Mouse (Mus musculus): ENCODE data around the gene Lzts2. TPM values are rescaled to one million over a fixed set of nuclear protein-coding genes. Genes with fewer than 3 reads are reported as not detected.

Gene Lzts2
- polyA plus RNA-seq, 1 experiment from 2014 or later, result 42.2 TPM

GRCm38 (mm10) chr19:45012636-45013035 lies 1.6 kb upstream of the Lzts2 start:
- H3K4me3 ChIP-seq (ENCODE audit: control insufficient read depth in 1 of 2, insufficient read depth in 1 of 2, low read depth in 1 of 2, low read length in 2 of 2), result no peak overlapping the region
- ATAC-seq (ENCODE audit: insufficient number of reproducible peaks, insufficient read depth, low FRiP score, low read depth), result no peak
- no peaks in the 10 kb centered on the region for H3K9me3 ChIP-seq (ENCODE audit: control insufficient read depth, low read length)
- whole genome bisulfite sequencing, result 41% methylated on average over 6 of the region's 6 CpGs
- H3K4me2 ChIP-seq (ENCODE audit: low read length), result no peak overlapping the region
- H3K27ac ChIP-seq (replicated peaks in 1 of 2; ENCODE audit: control insufficient read depth in 1 of 2, insufficient read depth in 1 of 2, low read depth in 2 of 2, low read length in 2 of 2), result no peak overlapping the region
- no peak overlapping the region for H3K9ac ChIP-seq (ENCODE audit: low read length)
- peaks cover 45% of the 10 kb centered on the region for H3K36me3 ChIP-seq (ENCODE audit: control insufficient read depth, insufficient read depth, low read length)
- H3K27me3 ChIP-seq (ENCODE audit: control insufficient read depth, insufficient read depth, low read length), result no peaks in the 10 kb centered on the region
- peaks cover 13 to 18% of the 10 kb centered on the region in 2 experiments for H3K4me1 ChIP-seq (ENCODE audit: control insufficient read depth in 2 of 2, insufficient read depth in 2 of 2, low read length in 2 of 2)

- Histone ChIP-seq H3K9ac (ENCODE audit: low read length) (peak overlapping the region; percentile 96; the same call in 1 of the 2 replicates), H3K27me3 (ENCODE audit: control insufficient read depth, insufficient read depth, low read length) (no peaks in the 10 kb centered on the region), H3K4me1 (ENCODE audit: control insufficient read depth in 2 of 2, insufficient read depth in 2 of 2, low read length in 2 of 2) (peaks cover 13 to 17% of the 10 kb centered on the region in 2 experiments), H3K4me3 (ENCODE audit: control insufficient read depth in 1 of 2, insufficient read depth in 1 of 2, low read depth in 1 of 2, low read length in 2 of 2) (no peak overlapping the region), H3K36me3 (ENCODE audit: control insufficient read depth, insufficient read depth, low read length) (peaks cover 39% of the 10 kb centered on the region), H3K9me3 (ENCODE audit: control insufficient read depth, low read length) (no peaks in the 10 kb centered on the region), H3K27ac (replicated peaks in 1 of 2; ENCODE audit: control insufficient read depth in 1 of 2, insufficient read depth in 1 of 2, low read depth in 2 of 2, low read length in 2 of 2) (peak overlapping the region in 1 of 2 experiments; percentile 100; a peak in 2 of 4 replicates), H3K4me2 (ENCODE audit: low read length) (peak overlapping the region; percentile 98; the same call in 1 of the 2 replicates)
- 62% methylated on average over 6 of the region's 6 CpGs for whole genome bisulfite sequencing
- ATAC-seq (ENCODE audit: insufficient number of reproducible peaks, insufficient read depth, low FRiP score, low read depth), result no peak
These were observed 511 bp upstream of the Lzts2 start for GRCm38 (mm10) chr19:45013581-45014225.

- no peaks in the 10 kb centered on the region for H3K9me3 ChIP-seq (ENCODE audit: control insufficient read depth, low read length)
- peak overlapping the region; percentile 98 for H3K4me2 ChIP-seq (ENCODE audit: low read length)
- H3K4me1 ChIP-seq (ENCODE audit: control insufficient read depth in 2 of 2, insufficient read depth in 2 of 2, low read length in 2 of 2), result peaks cover 16 to 29% of the 10 kb centered on the region in 2 experiments
- WGBS, result under 1% methylated on average over 25 of the region's 25 CpGs
- ATAC-seq (ENCODE audit: insufficient number of reproducible peaks, insufficient read depth, low FRiP score, low read depth), result peak; percentile 7; the same call in 1 of the 2 replicates
- peak overlapping the region; percentile 96 for H3K9ac ChIP-seq (ENCODE audit: low read length)
- no peaks in the 10 kb centered on the region for H3K27me3 ChIP-seq (ENCODE audit: control insufficient read depth, insufficient read depth, low read length)
- H3K27ac ChIP-seq (replicated peaks in 1 of 2; ENCODE audit: control insufficient read depth in 1 of 2, insufficient read depth in 1 of 2, low read depth in 2 of 2, low read length in 2 of 2), result peak overlapping the region; percentile 100
- peak overlapping the region; percentile 58 to 79 for H3K4me3 ChIP-seq (ENCODE audit: control insufficient read depth in 1 of 2, insufficient read depth in 1 of 2, low read depth in 1 of 2, low read length in 2 of 2)
- peaks cover 30% of the 10 kb centered on the region for H3K36me3 ChIP-seq (ENCODE audit: control insufficient read depth, insufficient read depth, low read length)
These were observed 778 bp downstream of the Lzts2 start for GRCm38 (mm10) chr19:45014981-45015402.

- H3K4me3 ChIP-seq (ENCODE audit: control insufficient read depth in 1 of 2, insufficient read depth in 1 of 2, low read depth in 1 of 2, low read length in 2 of 2), result peak overlapping the region; percentile 58 to 79
- WGBS, result under 1% methylated on average over 34 of the region's 34 CpGs
- no peaks in the 10 kb centered on the region for H3K27me3 ChIP-seq (ENCODE audit: control insufficient read depth, insufficient read depth, low read length)
- ATAC-seq (ENCODE audit: insufficient number of reproducible peaks, insufficient read depth, low FRiP score, low read depth), result no peak
- peaks cover 22 to 36% of the 10 kb centered on the region in 2 experiments for H3K4me1 ChIP-seq (ENCODE audit: control insufficient read depth in 2 of 2, insufficient read depth in 2 of 2, low read length in 2 of 2)
- H3K9me3 ChIP-seq (ENCODE audit: control insufficient read depth, low read length), result no peaks in the 10 kb centered on the region
- H3K9ac ChIP-seq (ENCODE audit: low read length), result peak overlapping the region; percentile 96
- peaks cover 25% of the 10 kb centered on the region for H3K36me3 ChIP-seq (ENCODE audit: control insufficient read depth, insufficient read depth, low read length)
- peak overlapping the region; percentile 100 for H3K27ac ChIP-seq (replicated peaks in 1 of 2; ENCODE audit: control insufficient read depth in 1 of 2, insufficient read depth in 1 of 2, low read depth in 2 of 2, low read length in 2 of 2)
- peak overlapping the region; percentile 98 for H3K4me2 ChIP-seq (ENCODE audit: low read length)
These were observed 1.5 kb downstream of the Lzts2 start for GRCm38 (mm10) chr19:45015518-45016281.

GRCm38 (mm10) chr19:45016341-45017215 lies 2.4 kb downstream of the Lzts2 start:
- Histone ChIP-seq H3K27ac (replicated peaks in 1 of 2; ENCODE audit: control insufficient read depth in 1 of 2, insufficient read depth in 1 of 2, low read depth in 2 of 2, low read length in 2 of 2) (peak overlapping the region; percentile 100), H3K27me3 (ENCODE audit: control insufficient read depth, insufficient read depth, low read length) (no peaks in the 10 kb centered on the region), H3K4me2 (ENCODE audit: low read length) (peak overlapping the region; percentile 98), H3K4me3 (ENCODE audit: control insufficient read depth in 1 of 2, insufficient read depth in 1 of 2, low read depth in 1 of 2, low read length in 2 of 2) (peak overlapping the region; percentile 58 to 79), H3K4me1 (ENCODE audit: control insufficient read depth in 2 of 2, insufficient read depth in 2 of 2, low read length in 2 of 2) (peaks cover 23 to 45% of the 10 kb centered on the region in 2 experiments), H3K9me3 (ENCODE audit: control insufficient read depth, low read length) (no peaks in the 10 kb centered on the region), H3K36me3 (ENCODE audit: control insufficient read depth, insufficient read depth, low read length) (peaks cover 23% of the 10 kb centered on the region), H3K9ac (ENCODE audit: low read length) (peak overlapping the region; percentile 96)
- WGBS, result under 1% methylated on average over 17 of the region's 18 CpGs
- ATAC-seq (ENCODE audit: insufficient number of reproducible peaks, insufficient read depth, low FRiP score, low read depth), result peak; percentile 28

GRCm38 (mm10) chr19:45017216-45017771 lies 3.1 kb downstream of the Lzts2 start:
- Histone ChIP-seq H3K4me2 (ENCODE audit: low read length) (peak overlapping the region; percentile 98), H3K4me1 (ENCODE audit: control insufficient read depth in 2 of 2, insufficient read depth in 2 of 2, low read length in 2 of 2) (peaks cover 23 to 46% of the 10 kb centered on the region in 2 experiments), H3K4me3 (ENCODE audit: control insufficient read depth in 1 of 2, insufficient read depth in 1 of 2, low read depth in 1 of 2, low read length in 2 of 2) (peak overlapping the region; percentile 68 to 79), H3K27me3 (ENCODE audit: control insufficient read depth, insufficient read depth, low read length) (no peaks in the 10 kb centered on the region), H3K36me3 (ENCODE audit: control insufficient read depth, insufficient read depth, low read length) (peaks cover 23% of the 10 kb centered on the region), H3K27ac (replicated peaks in 1 of 2; ENCODE audit: control insufficient read depth in 1 of 2, insufficient read depth in 1 of 2, low read depth in 2 of 2, low read length in 2 of 2) (peak overlapping the region; percentile 98 to 100), H3K9ac (ENCODE audit: low read length) (peak overlapping the region; percentile 96), H3K9me3 (ENCODE audit: control insufficient read depth, low read length) (no peaks in the 10 kb centered on the region)
- WGBS, result 1% methylated on average over 23 of the region's 27 CpGs
- peak; percentile 60 for ATAC-seq (ENCODE audit: insufficient number of reproducible peaks, insufficient read depth, low FRiP score, low read depth)

GRCm38 (mm10) chr19:45017909-45018308 lies 3.7 kb downstream of the Lzts2 start:
- Histone ChIP-seq H3K27me3 (ENCODE audit: control insufficient read depth, insufficient read depth, low read length) (no peaks in the 10 kb centered on the region), H3K36me3 (ENCODE audit: control insufficient read depth, insufficient read depth, low read length) (peaks cover 24% of the 10 kb centered on the region), H3K4me2 (ENCODE audit: low read length) (peak overlapping the region; percentile 98), H3K4me3 (ENCODE audit: control insufficient read depth in 1 of 2, insufficient read depth in 1 of 2, low read depth in 1 of 2, low read length in 2 of 2) (peak overlapping the region; percentile 68 to 79), H3K27ac (replicated peaks in 1 of 2; ENCODE audit: control insufficient read depth in 1 of 2, insufficient read depth in 1 of 2, low read depth in 2 of 2, low read length in 2 of 2) (peak overlapping the region; percentile 98 to 100), H3K9ac (ENCODE audit: low read length) (peak overlapping the region; percentile 96), H3K4me1 (ENCODE audit: control insufficient read depth in 2 of 2, insufficient read depth in 2 of 2, low read length in 2 of 2) (peaks cover 23 to 46% of the 10 kb centered on the region in 2 experiments), H3K9me3 (ENCODE audit: control insufficient read depth, low read length) (no peaks in the 10 kb centered on the region)
- ATAC-seq (ENCODE audit: insufficient number of reproducible peaks, insufficient read depth, low FRiP score, low read depth), result peak; percentile 76
- under 1% methylated on average over 48 of the region's 48 CpGs for WGBS

Measured in heart, embryonic 14.5 days (tissue).